Mouse (Mus musculus) right cerebral cortex, postnatal 10 days (tissue): ENCODE results near the gene Gm8122.
A peak's percentile ranks its signal among the peaks of the same experiment; 100 is the strongest.
"Not testable (repeated sequence)": the region's sequence is repeated elsewhere in the genome, so short reads cannot be mapped to it uniquely, and the experiment has no call there.

Experiments
- DNase-seq, 2 experiments: peaks; one replicate each; pipeline ENCODE4 v3.0.0; 2021; ENCODE audit warnings: low spot score in 2 of 2

The Gm8122 gene

DNA sequence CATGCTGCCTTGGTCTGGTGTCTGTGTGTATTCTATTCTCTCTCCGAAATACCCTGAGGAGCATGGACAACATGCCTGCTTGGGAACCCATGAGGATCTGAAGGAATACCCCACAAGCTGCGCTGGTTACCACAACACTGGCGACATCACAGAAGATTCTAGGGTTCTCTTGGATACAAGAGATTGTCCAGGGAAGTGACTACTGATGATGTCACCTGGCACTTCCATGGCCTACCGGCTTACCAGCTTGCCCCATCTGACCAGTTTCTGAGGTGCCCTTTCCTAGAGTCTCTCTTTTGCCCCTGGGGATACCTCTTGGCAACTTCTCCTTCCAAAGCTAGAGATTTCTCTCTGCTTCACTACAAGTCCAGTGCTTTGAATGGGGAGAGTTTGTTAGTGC, at the start of gene Gm8122:
Gene Gm8122, minus strand, starts transcription at position 101 of the 400 bp plus-strand sequence.
- DNase-seq: not testable (repeated sequence)

- DNase-seq: peak; percentile 64 to 74
Measured at GRCm38 (mm10) chr14:43278681-43279080, 43.6 kb upstream of the Gm8122 start.

DNA sequence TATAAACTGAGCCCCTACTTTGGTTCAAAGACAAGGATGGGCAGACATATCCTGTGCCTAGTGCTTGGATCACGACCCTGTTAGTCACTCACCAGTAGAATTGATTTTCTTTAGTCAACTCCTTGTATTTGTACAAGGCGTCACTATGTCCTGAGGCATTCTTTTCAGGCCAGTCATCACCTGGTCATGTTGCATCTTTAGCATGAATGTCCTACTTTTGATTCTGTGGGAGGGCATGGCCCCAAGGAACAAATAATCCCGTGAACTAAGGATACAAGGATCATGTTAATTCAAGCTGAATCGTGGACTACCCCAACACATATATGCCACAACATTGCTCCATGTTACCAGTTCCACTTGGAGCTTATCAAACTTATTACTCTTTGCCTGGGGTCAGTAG, 43.0 kb upstream of the Gm8122 start:
- DNase-seq: not testable (repeated sequence)

- DNase-seq: not testable (repeated sequence)
Measured at GRCm38 (mm10) chr14:43277468-43277867, 42.4 kb upstream of the Gm8122 start.

GRCm38 (mm10) chr14:43275752-43276151, 40.6 kb upstream of the Gm8122 start:
- DNase-seq: not testable (repeated sequence)

DNA sequence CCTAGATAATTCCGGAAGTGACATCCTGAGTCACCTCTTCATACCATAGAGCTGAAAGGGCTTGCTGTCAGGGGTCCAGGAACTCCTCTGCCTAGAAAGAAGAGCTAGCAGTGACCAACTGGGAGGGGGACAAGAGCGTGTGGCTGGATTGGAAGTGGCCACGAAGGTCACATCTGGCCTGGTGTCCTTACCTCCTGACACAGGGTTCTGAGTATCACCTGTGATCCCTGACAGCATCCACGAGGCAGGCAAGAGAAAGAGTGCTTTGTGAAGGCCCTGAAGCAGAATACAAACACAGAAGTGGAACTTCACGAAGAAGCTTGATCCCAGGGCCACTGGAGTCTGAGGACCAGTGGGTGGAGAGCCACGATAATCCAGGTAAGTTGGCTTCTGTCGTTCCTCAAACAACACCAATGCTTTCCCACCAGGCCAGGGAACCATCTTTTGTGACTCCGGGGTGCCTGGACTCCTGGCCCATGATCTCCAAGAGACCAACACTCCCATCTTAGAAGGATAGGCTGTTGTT, 39.9 kb upstream of the Gm8122 start, which contains the start of gene Gm9732:
Gene Gm9732, plus strand, starts transcription at position 51 of the 526 bp plus-strand sequence.
- DNase-seq: peak in 1 of 2 experiments; percentile 38

DNA sequence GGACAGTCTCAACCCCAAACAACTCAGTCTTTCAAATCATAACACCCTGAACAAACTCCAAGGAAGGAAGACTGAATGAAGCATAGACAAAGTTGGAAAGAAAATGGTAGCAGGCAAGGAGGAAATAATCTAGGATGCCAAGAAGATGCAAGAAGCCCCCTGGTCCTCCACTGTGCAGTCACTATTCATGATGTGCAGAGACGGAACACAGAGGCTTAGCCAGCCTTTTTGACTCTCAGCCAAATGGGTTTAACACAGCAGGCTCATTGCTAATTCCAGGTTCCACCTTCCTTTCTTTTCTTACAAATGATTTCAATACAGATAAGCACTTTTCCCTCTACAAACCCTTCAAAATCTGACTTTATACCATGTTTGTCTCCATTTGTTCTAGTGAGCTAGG, 38.1 kb upstream of the Gm8122 start:
- DNase-seq: not testable (repeated sequence)

DNA sequence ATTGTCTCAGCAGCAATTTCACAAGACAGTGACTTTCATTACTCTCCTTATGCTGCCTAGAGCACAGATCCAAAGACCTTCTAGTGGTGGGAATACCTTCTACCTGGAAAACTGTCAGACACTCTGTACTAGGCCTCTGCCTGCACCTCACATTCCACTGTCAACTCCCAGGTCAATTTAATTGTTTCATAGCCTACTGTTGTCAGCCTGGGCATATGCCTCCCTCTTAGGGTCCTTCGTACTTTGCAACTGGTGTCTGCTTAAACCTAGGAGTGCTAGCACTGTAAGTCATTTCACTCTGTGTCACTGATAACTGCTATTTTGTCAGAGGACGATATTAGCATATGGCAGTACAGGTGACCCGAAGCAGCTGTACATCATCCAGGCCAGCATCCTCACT, 34.1 kb upstream of the Gm8122 start:
- DNase-seq: not testable (repeated sequence)

DNA sequence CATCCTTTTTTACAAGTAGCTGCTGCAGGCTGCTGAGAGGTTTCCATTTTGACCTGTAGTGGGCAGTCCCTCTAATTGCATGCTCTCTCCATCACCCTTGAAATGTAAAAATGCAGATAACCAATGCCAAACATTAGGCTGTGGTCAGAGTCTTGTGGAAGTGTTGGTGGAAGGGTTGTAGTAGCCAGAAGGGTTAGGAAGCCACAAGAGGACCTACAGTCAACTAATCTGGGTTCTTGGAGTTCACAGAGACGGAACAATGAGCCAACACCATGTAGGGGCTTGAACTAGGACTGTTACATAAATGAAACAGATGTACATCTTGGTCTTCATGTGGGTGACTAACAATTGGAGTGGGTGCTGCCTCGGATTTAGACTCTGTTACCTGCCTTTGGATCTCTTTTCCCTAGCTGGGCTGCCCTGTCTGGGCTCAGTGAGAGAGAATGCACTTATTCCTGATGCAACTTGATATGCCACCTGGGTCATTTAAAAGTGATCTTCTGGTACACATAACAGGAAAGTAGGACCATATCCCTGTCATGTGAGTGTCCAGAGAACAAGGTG, 33.5 kb upstream of the Gm8122 start:
- not testable (repeated sequence) for DNase-seq

GRCm38 (mm10) chr14:43263421-43263820, 28.3 kb upstream of the Gm8122 start:
- DNase-seq: not testable (repeated sequence)

- not testable (repeated sequence) for DNase-seq
Measured at GRCm38 (mm10) chr14:43258349-43258748, 23.2 kb upstream of the Gm8122 start, which contains the start of gene Gm8126. Gm8126 (plus strand) TSS chr14:43258649.

GRCm38 (mm10) chr14:43256511-43256910, 21.4 kb upstream of the Gm8122 start:
- DNase-seq: not testable (repeated sequence)

- peak in 1 of 2 experiments; percentile 18 for DNase-seq
Measured at GRCm38 (mm10) chr14:43250549-43251253, 15.6 kb upstream of the Gm8122 start.

- not testable (repeated sequence) for DNase-seq
Measured at GRCm38 (mm10) chr14:43249611-43250170, 14.6 kb upstream of the Gm8122 start.

DNA sequence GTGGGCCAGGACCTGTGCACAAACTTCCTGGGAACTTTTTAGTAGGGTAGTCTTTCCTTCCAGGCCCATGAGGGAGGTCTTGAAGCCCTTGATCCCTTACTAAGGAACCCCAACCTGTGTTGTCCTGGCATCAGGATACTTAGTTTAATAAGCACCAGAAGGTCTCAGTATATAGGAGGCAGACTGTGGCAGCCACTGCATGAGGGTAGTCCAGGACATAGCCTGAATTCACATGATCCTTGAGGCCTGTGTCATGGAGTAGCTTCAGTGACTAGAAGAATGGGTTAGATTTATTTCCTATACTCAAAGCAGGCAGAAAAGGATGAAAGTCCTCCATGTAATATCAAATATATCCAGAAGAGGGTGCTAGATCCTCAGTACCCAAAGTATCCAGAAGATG, 2.7 kb upstream of the Gm8122 start:
- DNase-seq: not testable (repeated sequence)
